Mouse (Mus musculus) embryo, embryonic 9.5 days (tissue): ENCODE measurements at regions not wholly inside any gene's neighbourhood (a gene's known extent, or its start where the extent isn't known, plus 50 kb on each side); places are given as distances from the start of the nearest gene placed in this dataset.

Source experiments
- DNase-seq: peaks from one replicate; pipeline ENCODE4 v3.0.0-alpha.2; 2017; ENCODE audit errors: extremely low spot score

- DNase-seq = no peak
Observed at GRCm38 (mm10) chr13:41899281-41899680, 51.8 kb upstream of the Adtrp start.

GRCm38 (mm10) chr13:41897481-41898317 lies 50.2 kb upstream of the Adtrp start:
- no peak for DNase-seq
